Mouse (Mus musculus) A20 (cell line): Measurements from ENCODE around the gene Gm10277.
"Not testable (repeated sequence)": the region's sequence is repeated elsewhere in the genome, so short reads cannot be mapped to it uniquely, and the experiment has no call there.

Experiments
- DNase-seq: peaks from one replicate; pipeline ENCODE4 v3.0.0-alpha.2; 2011; ENCODE audit warnings: low read depth, low spot score

Gm10277 gene

DNA sequence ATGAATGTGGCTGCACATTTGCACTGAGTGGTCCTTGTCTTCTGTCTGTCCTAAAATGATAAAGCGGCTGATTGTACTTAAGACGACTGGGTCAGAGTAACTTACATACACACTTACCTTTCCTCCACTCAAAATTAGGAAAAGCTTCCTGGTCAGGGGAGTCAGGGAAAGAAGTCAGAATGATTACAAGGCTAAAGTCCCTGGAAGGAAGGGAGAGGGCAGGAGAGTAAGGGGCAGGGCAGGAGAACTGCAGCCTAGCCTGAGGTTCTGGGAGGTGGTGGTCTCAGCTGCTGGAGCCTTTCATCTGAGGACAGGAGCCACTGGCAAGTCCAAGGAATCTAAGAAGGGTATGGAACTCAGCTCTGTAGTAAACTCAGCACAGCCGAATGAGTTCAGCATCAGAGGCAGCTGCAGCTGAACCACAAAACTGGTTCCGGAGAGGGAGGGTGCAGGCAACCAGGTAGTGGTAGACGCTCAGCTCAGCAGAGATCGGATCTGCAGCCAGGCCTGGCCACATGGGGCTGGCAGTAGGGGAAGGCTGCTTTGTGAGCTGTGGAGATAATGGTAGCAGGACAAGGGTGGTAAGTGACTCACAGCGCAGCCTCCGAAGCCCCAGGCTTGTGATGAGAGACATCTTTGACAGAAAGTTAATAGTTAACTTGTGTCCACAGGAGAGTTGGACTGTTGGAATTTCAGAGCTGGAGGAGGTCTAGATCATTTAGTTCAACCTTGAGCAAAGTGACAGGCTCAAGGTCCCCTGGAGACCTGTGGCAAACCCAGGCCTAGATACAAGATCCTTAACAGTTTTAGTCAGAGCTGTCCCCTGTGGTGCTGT is 15.5 kb downstream of the Gm10277 start:
- no peak for DNase-seq

DNA sequence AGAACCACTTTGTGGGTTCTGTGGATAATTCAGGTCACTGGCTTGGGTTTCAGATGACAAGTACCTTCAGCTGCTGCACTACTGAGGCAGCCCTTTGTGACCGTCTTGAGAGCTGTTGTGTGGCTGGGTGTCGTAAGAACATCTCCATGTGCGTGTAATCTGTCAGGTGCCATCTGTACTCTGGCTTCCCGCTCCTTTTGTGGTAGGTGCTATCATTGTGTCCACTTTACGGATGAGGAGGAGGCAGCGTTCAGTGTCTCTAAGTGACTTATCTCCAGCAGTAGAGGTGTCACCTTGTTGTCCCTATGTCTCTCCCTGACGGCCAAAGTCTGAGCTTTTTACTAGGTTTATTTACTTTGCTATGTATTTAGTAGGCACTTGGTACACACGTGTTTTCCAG is 17.2 kb downstream of the Gm10277 start:
- DNase-seq: no peak

DNA sequence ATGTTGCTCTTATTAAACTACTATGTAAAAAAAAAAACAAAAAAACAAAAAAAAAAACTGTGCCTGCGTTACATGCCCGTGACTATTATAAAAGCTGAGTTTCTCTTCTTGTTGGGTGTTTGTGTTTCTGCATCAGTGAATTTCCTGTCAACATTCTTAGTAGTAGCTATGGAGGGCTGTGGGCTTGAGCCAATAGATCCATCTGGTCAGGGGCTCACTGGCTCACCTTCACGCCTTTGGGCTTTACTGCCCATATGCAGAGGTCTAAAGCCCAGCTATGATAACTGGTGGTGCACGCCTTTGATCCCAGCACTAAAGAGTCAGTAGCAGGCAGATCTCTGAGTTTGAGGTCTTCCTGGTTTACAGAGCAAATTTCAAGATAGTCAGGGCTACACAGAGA is 18.1 kb downstream of the Gm10277 start:
- peak; percentile 60 for DNase-seq

DNA sequence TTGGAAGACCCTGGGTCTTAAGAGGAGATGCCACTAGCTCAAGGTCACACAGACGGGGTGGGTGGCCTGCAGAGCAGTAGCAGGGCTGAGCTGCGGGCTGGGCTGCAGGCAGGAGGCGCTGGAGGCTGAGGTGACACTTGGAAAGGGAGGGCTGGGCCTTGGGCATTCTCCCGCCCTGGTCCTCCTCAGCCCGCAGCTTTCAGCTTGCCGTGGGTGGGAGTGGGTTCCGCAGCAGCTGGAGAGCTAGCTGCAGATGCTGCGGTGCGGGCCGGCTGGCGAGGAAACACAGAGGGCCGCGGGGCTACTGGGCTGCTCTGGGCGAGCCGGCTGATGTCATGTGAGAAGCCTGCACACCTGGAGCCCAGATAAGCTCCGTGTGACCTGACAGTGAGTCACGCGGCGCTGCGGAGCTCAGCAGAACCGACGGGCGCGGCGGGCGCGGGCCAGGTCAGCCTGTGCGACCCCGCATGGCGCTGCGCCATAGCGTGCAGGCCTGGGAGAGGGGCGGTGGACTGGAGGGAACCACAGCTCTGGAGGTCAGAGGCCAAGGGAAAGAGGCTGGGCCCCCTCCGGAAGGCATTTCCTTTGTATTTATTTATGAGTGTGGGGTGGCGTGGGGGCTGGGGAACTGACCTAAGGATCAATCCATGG is 21.1 kb downstream of the Gm10277 start:
- peak; percentile 83 for DNase-seq

DNA sequence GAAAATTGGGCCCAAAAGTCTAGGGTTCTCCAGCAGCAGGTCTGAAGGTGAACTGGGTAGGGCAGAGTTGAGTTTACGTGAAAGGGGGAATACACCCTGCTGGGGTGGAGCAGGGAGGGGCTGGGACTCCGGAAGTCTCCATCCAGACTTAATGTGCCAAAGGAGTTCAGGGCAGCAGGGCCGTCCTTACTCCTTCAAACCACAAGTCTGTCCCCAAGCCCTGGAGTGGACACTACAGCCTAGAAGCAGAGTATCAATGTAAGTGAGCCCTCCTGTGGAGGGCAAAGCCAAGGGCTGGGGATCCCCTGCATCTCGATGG is 22.1 kb downstream of the Gm10277 start:
- no peak for DNase-seq

DNA sequence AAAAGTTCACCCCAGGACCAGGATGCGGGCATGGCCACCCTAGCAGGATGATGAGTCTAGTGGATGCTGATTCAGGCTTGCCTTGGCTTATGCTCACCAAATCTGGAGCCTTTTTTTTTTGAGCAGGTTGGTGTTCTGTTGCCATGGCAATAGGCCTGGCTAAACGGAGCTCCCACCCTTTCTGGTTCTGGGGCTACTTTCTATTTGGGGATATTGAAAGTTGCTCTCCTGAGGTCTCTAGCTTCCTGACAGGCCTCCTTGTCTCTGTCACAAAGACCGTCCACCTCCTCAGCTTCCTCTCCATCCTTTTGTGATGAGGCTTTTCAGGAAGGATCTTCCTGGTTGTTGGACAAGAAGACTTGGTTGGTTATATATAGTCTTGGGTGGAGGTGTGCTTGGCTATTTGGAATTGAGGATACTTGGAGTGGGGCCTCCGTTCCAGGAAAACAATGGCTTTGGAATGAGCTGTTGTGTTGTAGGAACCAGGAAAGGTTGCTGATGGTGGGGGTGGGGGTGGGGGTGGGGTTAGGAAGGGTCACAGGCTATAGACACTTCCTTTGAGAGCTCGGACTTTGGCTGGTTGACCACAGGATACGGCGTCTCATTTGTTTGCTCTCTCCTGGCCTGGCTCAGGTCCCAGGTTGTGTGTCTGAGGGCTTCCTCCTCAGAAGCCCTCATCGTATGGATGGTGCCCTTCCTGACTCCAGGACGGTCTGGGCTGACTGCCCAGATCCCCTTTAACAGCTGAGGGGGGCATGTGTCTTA is 22.7 kb downstream of the Gm10277 start:
- no peak for DNase-seq

DNA sequence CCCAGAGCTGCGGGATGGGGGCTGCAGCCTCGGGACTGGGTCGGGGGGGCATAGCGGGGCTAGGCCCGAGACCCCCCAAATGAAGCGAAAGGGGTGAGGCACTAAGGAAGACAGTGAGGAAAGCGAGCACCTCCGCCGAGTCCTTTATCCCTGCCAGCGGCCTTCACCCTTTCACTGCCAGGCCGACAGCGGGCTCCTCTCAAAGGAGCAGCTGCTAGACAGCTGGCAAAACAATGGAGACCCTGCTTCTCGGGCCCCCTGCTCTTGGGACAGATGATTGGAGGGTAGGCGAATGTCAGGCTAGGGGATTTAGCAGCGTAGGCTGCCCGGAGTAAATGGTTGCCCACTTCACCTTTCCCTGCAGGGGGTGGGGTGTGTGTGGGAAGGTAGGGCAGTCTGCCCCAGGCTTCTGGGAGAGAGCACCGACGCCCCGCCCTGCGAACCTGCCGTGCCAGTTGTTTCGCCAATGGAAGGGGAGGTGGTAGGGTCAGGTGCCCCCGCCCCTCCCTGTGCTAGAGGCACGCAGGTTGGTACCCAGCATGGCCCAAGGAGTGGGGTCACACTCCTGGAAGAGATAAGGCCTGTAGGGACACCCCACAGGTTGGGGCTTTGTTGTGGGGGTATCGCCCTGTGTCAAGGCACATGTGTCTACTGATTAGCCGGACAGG is 23.7 kb downstream of the Gm10277 start:
- peak; percentile 55 for DNase-seq

DNA sequence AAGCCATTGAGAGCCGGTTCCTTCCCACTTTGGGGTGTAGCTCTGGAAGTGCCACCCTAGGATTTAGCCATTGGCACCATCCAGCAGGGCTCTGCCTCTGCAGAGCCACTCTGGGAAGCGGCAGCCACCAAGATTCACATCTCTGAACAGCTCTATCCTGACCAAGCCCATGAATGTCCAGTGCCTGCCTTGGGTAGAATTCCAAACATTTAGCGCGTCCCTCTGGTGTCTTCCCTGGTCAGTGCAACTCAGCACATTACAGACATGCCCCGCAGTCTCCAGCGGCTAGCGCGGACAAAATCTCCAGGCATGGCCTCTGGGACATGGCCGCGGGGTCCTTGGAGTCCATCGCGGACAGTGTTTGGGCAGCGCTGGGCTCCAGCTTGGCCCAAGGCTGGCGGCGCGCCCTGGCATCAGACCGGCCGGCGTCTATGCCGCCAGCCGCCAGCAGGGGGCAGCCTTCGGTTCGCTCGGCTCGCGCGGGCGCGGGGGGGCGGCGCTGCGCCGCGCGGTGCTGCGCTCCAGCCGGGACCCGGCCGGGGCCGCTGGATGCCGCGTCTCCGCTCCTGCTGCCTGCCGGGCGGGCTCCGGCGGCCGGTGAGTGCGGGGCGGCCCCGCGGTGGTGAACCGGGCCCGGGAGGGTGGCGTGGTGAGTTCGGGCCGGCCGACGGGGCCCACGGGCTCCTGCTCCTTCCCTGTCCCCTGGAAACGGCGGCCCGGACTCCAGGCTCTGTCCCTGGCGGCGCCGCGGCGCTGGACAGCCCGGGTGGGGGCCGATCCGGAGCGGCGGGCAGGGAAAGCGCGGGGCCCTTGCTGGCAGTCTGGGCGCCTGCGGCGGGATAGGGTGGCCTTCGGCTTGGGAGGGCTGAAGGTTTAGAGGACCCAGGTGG is 24.5 kb downstream of the Gm10277 start, which contains the start of gene Myo18a:
Gene Myo18a (plus strand): TSS at position 464 of the 890 bp plus-strand sequence.
- peak; percentile 80 for DNase-seq

DNA sequence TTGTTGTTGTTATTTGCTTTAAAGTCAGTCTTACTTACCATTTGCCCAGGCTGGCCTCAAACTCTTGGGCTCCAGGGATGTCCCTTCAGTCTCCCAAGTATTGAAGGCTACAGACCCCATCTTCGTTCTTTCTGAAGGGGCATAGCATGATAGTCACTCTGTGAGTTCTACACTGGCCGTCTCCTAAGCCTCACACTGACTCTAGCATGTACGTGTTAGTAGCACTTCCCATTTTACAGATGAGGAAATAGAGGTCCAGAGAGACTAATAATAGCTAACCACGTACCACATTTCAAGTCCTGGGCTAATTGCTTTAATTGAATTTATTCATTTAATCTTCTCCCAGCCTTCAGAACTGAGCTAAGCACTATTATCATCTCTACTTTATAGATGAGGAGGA is 27.5 kb downstream of the Gm10277 start:
- DNase-seq: peak; percentile 51

DNA sequence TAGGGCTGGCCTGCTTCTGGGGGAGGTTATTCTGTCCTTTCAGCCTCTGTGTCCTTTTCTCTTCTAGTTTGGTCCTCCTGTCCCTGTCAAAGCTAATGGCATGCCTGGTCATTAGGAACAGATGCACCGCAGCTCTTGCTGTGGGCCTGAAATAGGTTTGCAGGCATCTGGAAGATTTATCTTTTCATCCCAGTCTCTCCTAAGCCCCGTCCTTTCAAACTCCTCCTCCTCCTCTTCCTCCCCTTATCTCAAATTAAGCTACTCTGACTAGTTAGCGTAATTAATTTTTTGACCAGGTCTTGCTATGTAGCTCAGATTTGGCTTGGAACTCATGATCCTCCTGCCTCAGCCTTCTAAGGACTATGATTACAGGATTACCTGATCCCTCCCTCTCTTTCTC is 34.1 kb downstream of the Gm10277 start:
- DNase-seq: no peak

DNA sequence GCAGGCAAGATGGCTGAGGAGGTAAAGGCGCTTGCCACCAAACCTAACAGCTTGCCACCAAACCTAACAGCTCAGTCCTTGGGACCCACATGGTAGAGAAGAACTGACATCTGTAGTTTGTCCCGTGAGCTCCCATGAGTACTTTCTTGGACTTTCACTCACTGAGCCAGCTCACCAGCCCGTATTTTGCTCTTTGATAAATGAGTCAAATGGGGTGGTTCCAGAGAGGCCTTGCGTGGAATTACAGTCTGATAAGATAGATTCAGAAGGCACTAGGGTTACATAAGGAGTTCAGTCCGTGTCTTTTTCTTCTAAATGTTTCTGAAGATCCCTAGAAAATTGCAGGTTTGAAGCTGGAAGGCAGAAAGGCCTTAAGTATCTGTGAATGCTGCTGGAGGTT is 35.0 kb downstream of the Gm10277 start:
- DNase-seq: no peak

DNA sequence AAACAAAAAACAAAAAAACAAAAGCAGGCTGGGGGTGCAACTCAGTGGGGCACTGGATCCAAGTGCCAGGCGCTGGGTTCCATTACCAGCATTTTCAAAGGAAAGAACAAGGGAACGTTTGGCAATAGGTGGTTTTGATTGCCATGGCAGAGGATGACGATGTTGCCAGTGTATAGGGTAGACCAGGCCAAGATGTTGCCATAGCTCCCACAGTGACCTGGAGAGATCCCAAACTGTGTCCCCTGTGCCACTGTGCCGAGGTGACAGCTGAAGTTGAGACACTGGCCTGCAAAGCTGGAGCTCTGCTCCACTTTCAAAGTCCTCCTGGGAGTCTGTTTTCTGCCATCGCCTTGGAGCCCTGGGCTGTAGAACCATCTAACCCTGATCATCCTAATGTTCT is 38.6 kb downstream of the Gm10277 start:
- DNase-seq: no peak

DNA sequence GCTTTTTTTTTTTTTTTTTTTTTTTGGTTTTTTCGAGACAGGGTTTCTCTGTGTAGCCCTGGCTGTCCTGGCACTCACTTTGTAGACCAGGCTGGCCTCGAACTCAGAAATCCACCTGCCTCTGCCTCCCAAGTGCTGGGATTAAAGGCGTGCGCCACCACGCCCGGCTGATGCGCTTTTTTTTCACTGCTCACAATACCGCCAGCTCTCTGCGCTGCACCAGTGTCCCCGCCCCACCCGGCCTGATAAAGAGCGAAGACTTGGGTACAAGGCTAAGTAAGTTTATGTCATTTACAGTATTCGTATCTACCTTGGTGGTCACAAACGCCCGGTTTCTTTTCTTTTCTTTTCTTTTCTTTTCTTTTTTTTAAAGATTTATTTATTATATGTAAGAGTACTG is 40.4 kb downstream of the Gm10277 start:
- not testable (repeated sequence) for DNase-seq

DNA sequence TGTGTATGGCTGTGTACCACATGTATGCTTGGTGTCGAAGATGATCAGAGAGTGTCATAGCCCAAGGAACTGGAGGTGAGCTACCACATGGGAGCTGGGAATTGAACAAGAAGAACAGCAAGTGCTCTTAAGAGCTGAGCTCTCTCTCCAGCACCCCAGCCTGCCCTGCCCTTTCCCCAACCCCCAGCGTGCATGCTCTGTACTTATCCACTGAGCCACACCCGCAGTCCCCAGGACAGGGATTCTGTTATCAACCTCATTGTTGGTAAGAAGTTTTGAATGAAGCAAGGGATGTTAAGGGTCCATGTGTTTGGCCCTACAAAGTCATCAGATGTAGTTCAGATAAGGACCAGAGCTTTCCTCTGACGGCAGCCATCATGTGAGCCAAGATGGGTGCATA is 40.9 kb downstream of the Gm10277 start:
- DNase-seq: no peak

DNA sequence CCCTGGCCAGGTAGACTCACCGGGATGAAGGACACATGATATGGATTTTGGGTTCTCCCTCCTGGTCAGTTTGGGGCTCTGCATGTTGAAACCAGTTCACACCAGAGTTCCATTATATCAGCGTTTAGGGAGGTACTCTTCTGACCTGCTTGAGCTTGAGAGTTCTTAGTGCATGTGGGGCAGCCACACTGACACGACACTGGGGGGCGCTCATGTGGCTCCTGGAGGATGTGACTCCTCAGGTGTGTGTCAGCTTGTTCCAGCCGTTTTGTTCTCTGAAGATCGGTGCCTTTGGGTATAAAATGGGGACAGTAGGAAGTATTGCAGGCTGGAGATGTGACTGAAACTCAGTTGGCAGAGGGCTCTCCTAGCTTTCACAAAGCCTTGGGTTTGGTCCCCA is 43.6 kb downstream of the Gm10277 start:
- peak; percentile 48 for DNase-seq

DNA sequence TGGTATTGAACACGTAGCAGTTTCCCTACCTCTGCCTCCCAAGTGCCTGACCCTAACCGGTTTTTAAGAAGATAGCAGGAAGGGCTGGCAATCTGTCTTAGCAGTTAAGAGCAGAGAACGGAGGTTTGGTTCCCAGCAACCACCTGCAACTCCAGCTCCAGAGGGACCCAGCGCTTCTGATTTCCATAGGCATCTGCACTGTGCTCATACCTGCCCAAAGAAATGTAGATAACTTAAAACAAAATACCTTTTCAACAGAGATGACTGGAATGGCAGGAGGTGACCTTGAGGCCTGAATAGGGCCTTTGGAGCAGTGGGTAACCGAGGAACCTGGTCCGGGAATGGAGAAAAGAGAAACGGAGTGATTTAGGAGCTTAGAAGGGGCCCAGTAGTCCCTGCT is 49.0 kb downstream of the Gm10277 start:
- DNase-seq: no peak

DNA sequence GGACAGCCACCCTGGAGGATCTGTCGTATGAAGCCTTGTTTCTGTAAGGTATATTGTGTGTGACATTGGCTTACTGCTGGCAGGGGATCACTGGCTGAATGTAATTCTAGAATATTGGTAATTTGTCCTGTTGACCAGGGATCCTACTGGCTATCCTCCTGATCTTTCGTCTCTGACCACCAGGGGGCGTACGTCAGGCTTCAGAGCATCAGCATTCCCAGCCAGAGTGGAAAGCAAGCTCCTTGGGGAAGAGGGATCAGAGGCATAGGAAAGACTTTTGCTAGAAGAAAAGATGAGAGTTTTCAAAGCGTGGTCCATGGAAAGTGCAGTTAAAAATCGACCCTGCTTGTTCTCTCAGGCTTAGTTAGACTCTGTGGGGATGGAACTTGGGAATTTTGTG is 50.3 kb downstream of the Gm10277 start:
- peak; percentile 52 for DNase-seq
